Mouse (Mus musculus): ENCODE measurements around the gene Cotl1. TPM values are rescaled to one million over a fixed set of nuclear protein-coding genes. Genes with fewer than 3 reads are reported as not detected.
"Not testable (repeated sequence)": the region's sequence is repeated elsewhere in the genome, so short reads cannot be mapped to it uniquely, and the experiment has no call there.

The Cotl1 gene
- 81.5 and 109 TPM in 2 replicates for polyA plus RNA-seq (2012; rRNA removed)

- DNase-seq (ENCODE audit: low read depth), result no peak
Observed at GRCm38 (mm10) chr8:119840275-119840808, at the start of gene Cotl1. Gene Cotl1, minus strand, starts transcription at chr8:119840544.

DNA sequence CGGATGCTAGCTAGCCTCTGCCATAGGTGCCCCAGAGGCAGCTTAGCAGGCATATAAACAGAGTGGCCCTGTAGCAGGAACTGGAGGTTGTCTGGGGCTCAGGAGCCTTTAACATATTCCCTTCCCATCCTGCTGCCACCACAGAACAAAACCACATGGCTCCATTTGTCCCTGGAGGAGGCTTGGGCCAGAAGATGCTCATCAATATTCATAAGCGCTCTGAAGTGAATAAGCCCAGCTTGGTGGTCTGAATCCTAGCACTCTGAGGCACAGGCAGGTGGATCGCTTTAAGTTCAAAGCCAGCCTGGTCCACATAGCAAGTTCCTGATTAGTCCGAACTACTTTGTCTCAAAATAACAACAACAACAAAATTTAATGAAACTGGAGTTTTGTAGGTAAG, 47.7 kb upstream of the Cotl1 start:
- no peak for DNase-seq (ENCODE audit: low read depth)

DNA sequence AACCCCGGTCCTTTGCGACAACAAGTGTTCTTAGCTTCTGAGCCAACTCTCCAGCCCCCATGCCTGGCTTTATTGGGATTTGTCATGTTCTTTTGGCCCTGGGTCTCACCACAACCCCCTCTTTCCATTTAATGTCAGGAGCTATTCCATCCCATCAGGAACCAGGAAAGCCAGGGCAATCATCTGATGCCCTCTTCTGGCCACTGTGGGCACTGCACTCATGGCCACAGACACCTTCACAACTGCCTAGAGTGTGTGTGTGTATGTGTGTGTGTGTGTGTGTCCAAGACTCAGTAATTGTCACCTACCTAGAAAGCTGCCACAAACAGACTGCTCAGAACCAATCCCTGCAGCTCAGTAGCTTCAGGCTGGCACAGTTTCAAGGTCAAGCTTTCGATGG, 46.8 kb upstream of the Cotl1 start:
- no peak for DNase-seq (ENCODE audit: low read depth)

DNA sequence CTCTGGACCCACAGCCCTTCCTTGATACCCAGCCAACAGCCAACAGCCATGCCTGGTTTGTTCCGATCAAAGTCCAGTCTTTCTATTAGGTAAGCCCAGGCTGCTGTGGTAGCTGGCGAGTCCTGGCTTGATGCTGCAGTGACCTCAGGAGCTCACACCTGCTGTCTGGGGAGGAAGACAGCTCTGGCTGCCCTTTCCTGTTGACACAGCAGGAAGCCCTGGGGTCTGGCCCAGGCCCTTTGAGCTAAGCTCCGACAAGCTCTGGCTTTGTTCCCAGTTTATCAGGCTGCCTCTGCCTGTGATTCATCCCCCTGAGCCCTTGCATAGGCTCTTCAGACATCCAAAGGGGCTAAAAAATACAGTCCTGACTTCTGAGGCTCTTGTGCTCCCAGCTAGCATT, 45.3 kb upstream of the Cotl1 start:
- no peak for DNase-seq (ENCODE audit: low read depth)

- no peak for DNase-seq (ENCODE audit: low read depth)
Observed at GRCm38 (mm10) chr8:119883281-119883680, 42.9 kb upstream of the Cotl1 start.

DNA sequence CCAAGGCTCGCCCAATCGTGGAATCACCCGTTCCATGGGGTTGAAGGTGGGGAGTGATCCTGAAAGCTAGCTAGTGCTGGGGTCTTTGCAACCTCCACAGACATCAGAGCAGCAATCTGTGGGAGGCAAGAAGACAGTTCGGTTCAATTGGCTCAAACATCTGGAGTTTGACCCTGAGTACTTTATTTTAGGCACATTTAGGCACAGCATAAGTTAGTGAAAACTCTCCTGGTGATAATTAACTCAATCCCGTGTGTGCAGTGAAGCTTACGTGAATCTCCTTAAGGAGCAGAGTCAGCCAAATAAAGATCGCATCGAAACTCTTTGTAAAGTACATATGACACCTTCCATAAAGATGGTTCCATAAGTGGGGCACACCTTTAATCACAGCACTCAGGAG, 41.6 kb upstream of the Cotl1 start:
- no peak for DNase-seq (ENCODE audit: low read depth)

GRCm38 (mm10) chr8:119881301-119881700, 41.0 kb upstream of the Cotl1 start:
- no peak for DNase-seq (ENCODE audit: low read depth)

DNA sequence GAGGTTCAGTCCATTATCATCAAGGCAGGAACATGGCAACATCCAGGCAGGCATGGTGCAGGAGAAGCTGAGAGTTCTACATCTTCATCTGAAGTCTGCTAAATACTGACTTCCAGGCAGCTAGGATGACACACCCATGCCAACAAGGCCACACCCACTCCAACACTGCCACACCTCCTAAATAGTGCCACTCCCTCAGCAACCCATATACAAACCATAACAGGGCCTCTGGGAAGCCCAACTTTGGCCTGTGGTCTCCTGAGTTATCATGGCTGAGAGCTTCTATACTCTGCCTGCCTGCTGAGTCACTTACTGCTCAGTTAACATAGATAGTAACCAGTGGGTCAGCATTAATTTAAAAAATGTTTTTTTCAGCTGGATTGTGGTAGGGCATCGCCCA, 32.8 kb upstream of the Cotl1 start:
- DNase-seq (ENCODE audit: low read depth), result no peak

DNA sequence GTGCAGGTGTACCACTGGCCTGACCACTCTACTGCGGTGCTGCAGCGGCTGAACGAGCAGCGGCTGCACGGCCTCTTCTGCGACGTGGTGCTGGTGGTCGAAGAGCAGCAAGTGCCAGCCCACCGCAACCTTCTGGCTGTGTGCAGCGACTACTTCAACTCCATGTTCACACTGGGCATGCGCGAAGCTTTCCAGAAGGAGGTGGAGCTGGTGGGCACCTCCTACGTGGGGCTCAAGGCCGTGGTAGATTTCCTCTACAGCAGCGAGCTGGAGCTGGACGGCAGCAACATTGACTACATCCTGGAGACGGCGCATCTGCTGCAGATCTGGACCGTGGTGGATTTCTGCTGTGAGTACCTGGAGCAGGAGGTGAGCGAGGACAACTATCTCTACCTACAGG, 29.3 kb upstream of the Cotl1 start:
- DNase-seq (ENCODE audit: low read depth), result no peak

DNA sequence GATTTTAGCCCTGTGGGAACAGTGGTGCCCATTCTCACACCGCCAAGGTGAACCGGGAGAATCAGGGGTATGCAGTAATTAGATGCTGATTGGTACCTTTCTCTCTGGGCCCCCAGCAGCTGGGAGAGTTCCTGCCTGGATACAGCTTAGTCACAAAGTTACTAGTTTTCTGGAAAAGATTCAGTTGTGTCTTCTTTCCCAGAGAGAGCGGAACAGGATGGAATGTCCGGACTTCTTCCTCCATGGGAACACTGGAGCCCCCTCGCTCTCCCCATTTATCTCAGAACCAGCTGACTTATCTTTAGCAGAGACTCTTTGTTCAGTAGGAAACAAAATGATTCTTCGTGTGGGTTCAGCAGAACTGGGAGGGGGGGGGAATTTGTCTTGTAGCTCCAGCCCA, 22.4 kb upstream of the Cotl1 start:
- no peak for DNase-seq (ENCODE audit: low read depth)

- no peak for DNase-seq (ENCODE audit: low read depth)
Observed at GRCm38 (mm10) chr8:119862390-119862734, 22.0 kb upstream of the Cotl1 start.

- no peak for DNase-seq (ENCODE audit: low read depth)
Observed at GRCm38 (mm10) chr8:119861706-119862389, 21.5 kb upstream of the Cotl1 start, which contains the start of gene Klhl36. Gene Klhl36, plus strand, starts transcription at chr8:119862266.

DNA sequence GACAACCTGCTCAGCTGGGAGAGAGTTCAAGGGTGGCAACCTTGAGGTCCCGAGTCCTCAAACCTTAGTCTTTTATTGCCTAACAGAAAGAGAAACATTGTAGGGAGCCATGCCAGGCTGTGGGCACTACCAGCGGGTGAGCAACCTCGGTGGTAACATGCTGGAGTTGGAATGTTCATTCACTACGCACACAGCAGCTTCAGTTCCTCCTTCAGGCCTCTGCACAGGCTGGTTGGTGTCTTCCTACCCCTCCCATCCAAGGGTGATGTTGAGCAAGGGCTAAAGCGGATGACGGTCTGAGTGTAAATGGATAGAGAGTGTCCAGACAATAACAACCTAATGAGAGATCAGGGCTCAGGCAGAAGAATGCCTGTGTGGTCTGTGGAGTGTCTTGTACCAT, 17.4 kb upstream of the Cotl1 start:
- no peak for DNase-seq (ENCODE audit: low read depth)

DNA sequence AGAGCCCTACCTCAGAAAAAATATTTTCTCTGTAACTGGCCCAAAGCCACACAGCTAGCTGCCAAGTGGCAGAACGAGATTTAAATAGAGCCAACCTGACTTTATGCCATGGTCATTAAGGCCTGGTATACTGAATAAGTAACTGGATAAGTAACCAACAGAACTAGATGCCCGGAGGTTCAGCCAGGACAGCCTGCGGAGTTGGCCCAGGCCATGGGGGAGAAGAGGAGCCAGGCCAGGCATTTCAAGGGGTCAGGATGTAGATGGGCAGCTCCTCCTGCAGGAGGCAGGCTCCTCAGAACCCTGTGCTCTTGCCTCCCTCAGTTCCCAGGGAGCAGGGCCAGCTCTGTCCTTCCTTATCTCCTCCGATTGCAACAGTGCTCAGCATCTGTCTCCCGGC, 15.3 kb upstream of the Cotl1 start:
- no peak for DNase-seq (ENCODE audit: low read depth)

DNA sequence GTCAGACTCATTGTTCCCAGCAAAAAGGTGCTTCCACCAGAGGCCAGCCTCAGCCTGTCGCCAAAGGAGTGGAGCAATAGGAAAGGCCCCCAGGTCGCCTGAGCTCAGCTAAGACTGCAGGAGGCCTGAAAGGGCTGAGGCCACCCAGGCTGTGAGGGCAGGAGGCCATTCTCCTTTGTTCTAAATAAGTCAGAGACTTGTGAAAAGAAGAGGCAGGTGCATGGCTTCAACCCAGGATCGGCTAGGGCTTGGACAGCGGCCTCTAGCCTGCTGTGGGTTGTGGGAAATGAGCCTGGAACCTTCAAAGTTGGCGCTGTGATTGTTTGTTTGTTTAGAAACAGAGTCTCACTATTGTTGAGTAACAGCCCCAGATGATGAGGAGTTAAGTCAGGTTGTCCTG, 13.7 kb upstream of the Cotl1 start:
- DNase-seq (ENCODE audit: low read depth), result no peak

GRCm38 (mm10) chr8:119853521-119853920, 13.2 kb upstream of the Cotl1 start:
- no peak for DNase-seq (ENCODE audit: low read depth)

GRCm38 (mm10) chr8:119847232-119847922, 7.0 kb upstream of the Cotl1 start:
- no peak for DNase-seq (ENCODE audit: low read depth)

- DNase-seq (ENCODE audit: low read depth), result not testable (repeated sequence)
Observed at GRCm38 (mm10) chr8:119845741-119846140, 5.4 kb upstream of the Cotl1 start.

GRCm38 (mm10) chr8:119844577-119844976, 4.2 kb upstream of the Cotl1 start:
- no peak for DNase-seq (ENCODE audit: low read depth)

GRCm38 (mm10) chr8:119843444-119843843, 3.1 kb upstream of the Cotl1 start:
- DNase-seq (ENCODE audit: low read depth), result no peak

- no peak for DNase-seq (ENCODE audit: low read depth)
Observed at GRCm38 (mm10) chr8:119840905-119841411, 614 bp upstream of the Cotl1 start.

DNA sequence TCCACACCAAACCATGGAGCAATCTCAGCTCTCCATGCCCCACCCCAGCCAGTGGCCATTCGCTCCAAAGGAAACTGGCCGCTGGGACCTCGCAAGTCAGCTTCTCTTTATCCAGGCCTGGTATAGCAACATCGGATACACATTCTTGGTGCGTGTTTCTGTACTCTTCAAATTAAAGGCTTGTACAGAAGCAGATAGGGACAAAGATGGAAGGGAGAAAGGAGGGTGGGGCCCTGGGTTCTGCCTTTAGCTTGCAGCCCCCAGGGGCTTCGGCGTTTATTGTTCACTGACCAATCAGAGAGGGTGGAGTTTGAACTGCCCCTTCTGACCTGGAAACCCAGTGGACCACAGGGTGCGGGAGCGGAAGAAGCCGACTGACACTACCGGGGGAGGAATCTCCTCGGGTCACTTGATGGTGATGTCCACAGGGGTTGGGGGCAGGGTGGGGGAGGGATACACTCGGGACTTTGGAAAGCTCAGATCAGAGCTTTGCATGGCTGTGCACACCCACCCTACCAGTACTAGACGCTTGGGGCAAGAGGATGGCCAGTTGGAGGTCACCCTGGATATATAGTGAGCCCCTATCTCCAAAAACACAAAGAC, 824 bp downstream of the Cotl1 start:
- no peak for DNase-seq (ENCODE audit: low read depth)

- no peak for DNase-seq (ENCODE audit: low read depth)
Observed at GRCm38 (mm10) chr8:119838983-119839340, 1.4 kb downstream of the Cotl1 start.
